Mouse (Mus musculus): ENCODE results near the gene Adam15. TPM values are rescaled to one million over a fixed set of nuclear protein-coding genes. Genes with fewer than 3 reads are reported as not detected.

Adam15 gene
- total and polyA plus RNA-seq, 2 experiments from 2014 or later: 53.3 to 56.4 TPM

GRCm38 (mm10) chr3:89314791-89315190, 35.0 kb downstream of the Adam15 start:
- H3K36me3 ChIP-seq (ENCODE audit: insufficient read depth): peaks cover 22% of the 10 kb centered on the region
- no peak overlapping the region; the same call in 1 of the 2 replicates for H3K9ac ChIP-seq
- H3K4me1 ChIP-seq (ENCODE audit: insufficient read depth): peaks cover 13% of the 10 kb centered on the region
- H3K4me3 ChIP-seq (ENCODE audit: low read depth, low read length): no peak overlapping the region
- no peak for TF ChIP-seq CTCF (IDR thresholded peaks at IDR 0.05; ENCODE audit: low read depth)
- ATAC-seq (no peak), DNase-seq (no peak)
- WGBS: 38% methylated on average over 2 of the region's 2 CpGs
- no peaks in the 10 kb centered on the region for H3K27me3 ChIP-seq (ENCODE audit: insufficient read depth, low read length)
- H3K4me2 ChIP-seq (ENCODE audit: low read depth): peak overlapping the region; percentile 40; the same call in 1 of the 2 replicates
- H3K9me3 ChIP-seq (ENCODE audit: low read length): no peaks in the 10 kb centered on the region
- no peak overlapping the region for H3K27ac ChIP-seq (ENCODE audit: low read depth, low read length)

- Histone ChIP-seq H3K27ac (ENCODE audit: low read depth, low read length) (no peak overlapping the region), H3K4me3 (ENCODE audit: low read depth, low read length) (no peak overlapping the region), H3K9me3 (ENCODE audit: low read length) (no peaks in the 10 kb centered on the region), H3K9ac (no peak overlapping the region), H3K4me1 (ENCODE audit: insufficient read depth) (peaks cover 12% of the 10 kb centered on the region), H3K36me3 (ENCODE audit: insufficient read depth) (peaks cover 22% of the 10 kb centered on the region), H3K27me3 (ENCODE audit: insufficient read depth, low read length) (no peaks in the 10 kb centered on the region), H3K4me2 (ENCODE audit: low read depth) (no peak overlapping the region)
- ATAC-seq: no peak
- WGBS: 65% methylated on average over 5 of the region's 5 CpGs
- no peak for TF ChIP-seq CTCF (IDR thresholded peaks at IDR 0.05; ENCODE audit: low read depth)
- no peak for DNase-seq
Observed at GRCm38 (mm10) chr3:89314340-89314739, 35.5 kb downstream of the Adam15 start.

- Histone ChIP-seq H3K4me3 (ENCODE audit: low read depth, low read length) (no peak overlapping the region), H3K27ac (ENCODE audit: low read depth, low read length) (no peak overlapping the region), H3K36me3 (ENCODE audit: insufficient read depth) (peaks cover 3% of the 10 kb centered on the region; the same call in 1 of the 2 replicates), H3K4me2 (ENCODE audit: low read depth) (no peak overlapping the region), H3K4me1 (ENCODE audit: insufficient read depth) (no peaks in the 10 kb centered on the region), H3K27me3 (ENCODE audit: insufficient read depth, low read length) (no peaks in the 10 kb centered on the region), H3K9ac (no peak overlapping the region), H3K9me3 (ENCODE audit: low read length) (no peaks in the 10 kb centered on the region)
- DNase-seq: peak; percentile 77
- WGBS: 10% methylated on average over 9 of the region's 9 CpGs
- TF ChIP-seq CTCF (IDR thresholded peaks at IDR 0.05; ENCODE audit: low read depth): peak; percentile 88
- ATAC-seq: peak; percentile 81
Observed at GRCm38 (mm10) chr3:89308089-89308488, 41.7 kb downstream of the Adam15 start.

- 76% methylated on average over 8 of the region's 8 CpGs for WGBS
- Histone ChIP-seq H3K9me3 (ENCODE audit: low read length) (no peaks in the 10 kb centered on the region), H3K36me3 (ENCODE audit: insufficient read depth) (no peaks in the 10 kb centered on the region), H3K4me2 (ENCODE audit: low read depth) (no peak overlapping the region), H3K4me1 (ENCODE audit: insufficient read depth) (no peaks in the 10 kb centered on the region), H3K4me3 (ENCODE audit: low read depth, low read length) (no peak overlapping the region), H3K9ac (no peak overlapping the region), H3K27ac (ENCODE audit: low read depth, low read length) (no peak overlapping the region), H3K27me3 (ENCODE audit: insufficient read depth, low read length) (no peaks in the 10 kb centered on the region)
- DNase-seq (no peak), ATAC-seq (no peak)
- TF ChIP-seq CTCF (IDR thresholded peaks at IDR 0.05; ENCODE audit: low read depth): no peak
Observed at GRCm38 (mm10) chr3:89305551-89306325, 44.1 kb downstream of the Adam15 start.

GRCm38 (mm10) chr3:89305105-89305504, 44.7 kb downstream of the Adam15 start:
- no peak overlapping the region for H3K9ac ChIP-seq
- 73% methylated on average over 4 of the region's 4 CpGs for WGBS

GRCm38 (mm10) chr3:89304440-89304839, 45.4 kb downstream of the Adam15 start:
- H3K27ac ChIP-seq (ENCODE audit: low read depth, low read length): no peak overlapping the region
- DNase-seq (no peak), ATAC-seq (no peak)
- no peaks in the 10 kb centered on the region; the same call in 1 of the 2 replicates for H3K27me3 ChIP-seq (ENCODE audit: insufficient read depth, low read length)
- no peaks in the 10 kb centered on the region for H3K4me1 ChIP-seq (ENCODE audit: insufficient read depth)
- no peak overlapping the region for H3K9ac ChIP-seq
- H3K9me3 ChIP-seq (ENCODE audit: low read length): no peaks in the 10 kb centered on the region
- no peak overlapping the region for H3K4me3 ChIP-seq (ENCODE audit: low read depth, low read length)
- H3K36me3 ChIP-seq (ENCODE audit: insufficient read depth): no peaks in the 10 kb centered on the region
- no peak overlapping the region for H3K4me2 ChIP-seq (ENCODE audit: low read depth)
- WGBS: 72% methylated on average over 6 of the region's 6 CpGs
- no peak for TF ChIP-seq CTCF (IDR thresholded peaks at IDR 0.05; ENCODE audit: low read depth)

More at GRCm38 (mm10) chr3:89305105-89305504, 44.7 kb downstream of the Adam15 start:
- Histone ChIP-seq H3K27me3 (ENCODE audit: insufficient read depth, low read length) (no peaks in the 10 kb centered on the region; the same call in 1 of the 2 replicates), H3K9me3 (ENCODE audit: low read length) (no peaks in the 10 kb centered on the region), H3K4me1 (ENCODE audit: insufficient read depth) (no peaks in the 10 kb centered on the region), H3K27ac (ENCODE audit: low read depth, low read length) (no peak overlapping the region), H3K4me2 (ENCODE audit: low read depth) (no peak overlapping the region), H3K4me3 (ENCODE audit: low read depth, low read length) (no peak overlapping the region), H3K36me3 (ENCODE audit: insufficient read depth) (no peaks in the 10 kb centered on the region)
- ATAC-seq: no peak
- no peak for DNase-seq
- TF ChIP-seq CTCF (IDR thresholded peaks at IDR 0.05; ENCODE audit: low read depth): no peak

- 64% methylated on average over 2 of the region's 2 CpGs for WGBS
- Histone ChIP-seq H3K4me2 (ENCODE audit: low read depth) (no peak overlapping the region), H3K4me3 (ENCODE audit: low read depth, low read length) (no peak overlapping the region), H3K4me1 (ENCODE audit: insufficient read depth) (no peaks in the 10 kb centered on the region), H3K36me3 (ENCODE audit: insufficient read depth) (no peaks in the 10 kb centered on the region), H3K27ac (ENCODE audit: low read depth, low read length) (no peak overlapping the region), H3K9me3 (ENCODE audit: low read length) (no peaks in the 10 kb centered on the region), H3K9ac (no peak overlapping the region), H3K27me3 (ENCODE audit: insufficient read depth, low read length) (no peaks in the 10 kb centered on the region; the same call in 1 of the 2 replicates)
- no peak for DNase-seq
- no peak for ATAC-seq
- TF ChIP-seq CTCF (IDR thresholded peaks at IDR 0.05; ENCODE audit: low read depth): 0 out of 2 replicates have a peak, but pooled peaks have one; percentile 11
Observed at GRCm38 (mm10) chr3:89300514-89300913, 49.3 kb downstream of the Adam15 start.

Measured in forebrain, postnatal 0 days (tissue).